Mouse (Mus musculus) heart, postnatal 0 days (tissue): ENCODE measurements around the gene Brca1. TPM values are rescaled to one million over a fixed set of nuclear protein-coding genes. Genes with fewer than 3 reads are reported as not detected.
"Not testable (repeated sequence)": the region's sequence is repeated elsewhere in the genome, so short reads cannot be mapped to it uniquely, and the experiment has no call there.

ENCODE experiments used
- ATAC-seq: fragments of 200-750 bp; cut with Nextera tagmentation; 2 replicates; pipeline ENCODE4 v1.8.0; 2017; ENCODE audit warnings: low read depth, moderate number of reproducible peaks, moderate library complexity; ENCODE audit not compliant: insufficient read depth
- DNase-seq: peaks from one replicate; pipeline ENCODE4 v3.0.0-alpha.2; 2016; ENCODE audit warnings: low spot score
- H3K27ac ChIP-seq: fragments of 300-500 bp; sonication (generic); 2 replicates; pipeline ENCODE4 v1.5.1; 2014; ENCODE audit warnings: low read depth, mild to moderate bottlenecking
- H3K27me3 ChIP-seq: fragments of 300-500 bp; sonication (generic); 2 replicates; pipeline ENCODE4 v1.6.1; 2014; ENCODE audit warnings: low read length, mixed read lengths; ENCODE audit not compliant: control insufficient read depth, insufficient read depth
- H3K36me3 ChIP-seq: fragments of 300-500 bp; sonication (generic); replicated peaks from 2 replicates; pipeline ENCODE4 v1.6.1; 2014; ENCODE audit warnings: low read length, mixed read lengths; ENCODE audit not compliant: control insufficient read depth, insufficient read depth
- H3K4me1 ChIP-seq: fragments of 300-500 bp; sonication (generic); 2 replicates; pipeline ENCODE4 v1.6.1; 2014; ENCODE audit warnings: antibody characterized with exemption; ENCODE audit not compliant: control insufficient read depth, insufficient read depth
- H3K4me2 ChIP-seq: fragments of 300-500 bp; sonication (generic); 2 replicates; pipeline ENCODE4 v1.6.1; 2014; ENCODE audit warnings: low read depth, mild to moderate bottlenecking, low read length, moderate library complexity
- H3K4me3 ChIP-seq: fragments of 300-500 bp; sonication (generic); 2 replicates; pipeline ENCODE4 v1.5.1; 2014; ENCODE audit warnings: low read depth, low read length
- H3K9ac ChIP-seq: fragments of 300-500 bp; sonication (generic); replicated peaks from 2 replicates; pipeline ENCODE4 v1.6.1; 2014; ENCODE audit warnings: low read depth, low read length, mixed read lengths
- H3K9me3 ChIP-seq: fragments of 300-500 bp; sonication (generic); replicated peaks from 2 replicates; pipeline ENCODE4 v1.6.1; 2016; ENCODE audit warnings: low read length; ENCODE audit not compliant: control insufficient read depth
- CTCF ChIP-seq: IDR thresholded peaks from 2 replicates; pipeline ENCODE4 v1.5.1; 2016; ENCODE audit warnings: antibody characterized with exemption, control low read depth, low read depth
- EP300 ChIP-seq: IDR thresholded peaks from 2 replicates; pipeline ENCODE4 v1.6.1; 2016; ENCODE audit warnings: antibody characterized with exemption, low read depth
- WGBS: fragments of 180-500 bp; shearing (Covaris S2); extraction: QIAGEN DNeasy Blood & Tissue Kit; methylation state at CpG from one replicate; pipeline ENCODE4 v1.1.7; 2014; 5-methylcytosine and 5-hydroxymethylcytosine counted together
- polyA plus RNA-seq: library from polyadenylated mRNA; unstranded; fragments of >200 nt; fragmentation: Nextera tagmentation; extraction: Ambion mirVana; gene quantifications from 2 replicates; pipeline ENCODE4 v1.2.1, GENCODE M21; 2015
- total RNA-seq: library from RNA; depleted of rRNA; stranded (reverse); fragments of >200 nt; gene quantifications from 2 replicates; pipeline ENCODE4 v1.2.3, GENCODE M21; 2014; ENCODE audit warnings: low replicate concordance

Gene Brca1
- total and polyA plus RNA-seq, 2 experiments from 2014 or later, result 0.94 to 4.7 TPM

GRCm38 (mm10) chr11:101587676-101588075, 35.9 kb upstream of the Brca1 start:
- H3K4me1 ChIP-seq, result peaks cover under 1% of the 10 kb centered on the region; the same call in 1 of the 2 replicates
- DNase-seq, result no peak
- no peaks in the 10 kb centered on the region for H3K27me3 ChIP-seq
- no peak overlapping the region for H3K4me2 ChIP-seq
- H3K27ac ChIP-seq, result no peak overlapping the region
- peaks cover 11% of the 10 kb centered on the region; the same call in 1 of the 2 replicates for H3K36me3 ChIP-seq
- no peaks in the 10 kb centered on the region for H3K9me3 ChIP-seq
- 80% methylated on average over 10 of the region's 10 CpGs for WGBS
- no peak overlapping the region for H3K9ac ChIP-seq
- H3K4me3 ChIP-seq, result no peak overlapping the region
- ATAC-seq, result no peak
- TF ChIP-seq EP300 (no peak), CTCF (no peak)

GRCm38 (mm10) chr11:101585805-101586204, 34.0 kb upstream of the Brca1 start:
- Histone ChIP-seq H3K27me3 (no peaks in the 10 kb centered on the region), H3K4me1 (peaks cover 5% of the 10 kb centered on the region), H3K4me2 (no peak overlapping the region), H3K36me3 (peaks cover 12% of the 10 kb centered on the region), H3K27ac (no peak overlapping the region), H3K9ac (no peak overlapping the region), H3K9me3 (no peaks in the 10 kb centered on the region), H3K4me3 (no peak overlapping the region)
- ATAC-seq (no peak), DNase-seq (no peak)
- 61% methylated on average over 4 of the region's 4 CpGs for WGBS
- TF ChIP-seq EP300, result no peak
- no peak for TF ChIP-seq CTCF

GRCm38 (mm10) chr11:101585031-101585430, 33.3 kb upstream of the Brca1 start:
- ATAC-seq, result not testable (repeated sequence)
- 94% methylated on average over 1 of the region's 1 CpGs for WGBS

GRCm38 (mm10) chr11:101583205-101583604, 31.4 kb upstream of the Brca1 start:
- Histone ChIP-seq H3K36me3 (peaks cover 36% of the 10 kb centered on the region), H3K27ac (no peak overlapping the region), H3K27me3 (no peaks in the 10 kb centered on the region), H3K9me3 (no peaks in the 10 kb centered on the region), H3K9ac (no peak overlapping the region), H3K4me3 (no peak overlapping the region), H3K4me2 (no peak overlapping the region), H3K4me1 (peaks cover 5% of the 10 kb centered on the region)
- TF ChIP-seq EP300, result no peak
- no peak for TF ChIP-seq CTCF
- 68% methylated on average over 2 of the region's 2 CpGs for WGBS
- DNase-seq, result no peak
- ATAC-seq, result no peak

More at GRCm38 (mm10) chr11:101585031-101585430, 33.3 kb upstream of the Brca1 start:
- not testable (repeated sequence) for H3K9me3 ChIP-seq, H3K27ac ChIP-seq, H3K27me3 ChIP-seq, H3K9ac ChIP-seq, H3K4me2 ChIP-seq, H3K4me1 ChIP-seq, H3K4me3 ChIP-seq, DNase-seq
- H3K36me3 ChIP-seq, result peaks cover 20% of the 10 kb centered on the region

GRCm38 (mm10) chr11:101582054-101583035, 30.6 kb upstream of the Brca1 start, which contains the start of gene Tmem106a:
Gene Tmem106a, plus strand, starts transcription at chr11:101582242.
- DNase-seq (peak; percentile 64), ATAC-seq (peak; percentile 67; the same call in 1 of the 2 replicates)
- peak within 1 kb of the TSS; percentile 61 for H3K4me3 ChIP-seq
- no peak for TF ChIP-seq CTCF
- no peak for TF ChIP-seq EP300
- no peaks in the 10 kb centered on the region for H3K9me3 ChIP-seq
- peak within 1 kb of the TSS; percentile 71 for H3K4me2 ChIP-seq
- peak within 1 kb of the TSS; percentile 65 for H3K9ac ChIP-seq
- H3K27ac ChIP-seq, result no peak within 1 kb of the TSS
- peaks cover 5% of the 10 kb centered on the region for H3K4me1 ChIP-seq
- H3K36me3 ChIP-seq, result peaks cover 45% of the 10 kb centered on the region
- 18% methylated on average over 30 of the region's 31 CpGs for WGBS
- H3K27me3 ChIP-seq, result no peaks in the 10 kb centered on the region
